Mouse (Mus musculus) ES-CJ7 (cell line): ENCODE measurements around the gene Pip5k1b.

Source experiments
- DNase-seq: peaks from one replicate; pipeline ENCODE4 v3.0.0; 2011; ENCODE audit warnings: low read depth, low spot score

Gene Pip5k1b

GRCm38 (mm10) chr19:24543386-24544350 is 12.0 kb downstream of the Pip5k1b start:
- DNase-seq, result no peak

GRCm38 (mm10) chr19:24542293-24542675 is 13.4 kb downstream of the Pip5k1b start:
- no peak for DNase-seq

- no peak for DNase-seq
Measured at GRCm38 (mm10) chr19:24541669-24542292, 13.9 kb downstream of the Pip5k1b start.

GRCm38 (mm10) chr19:24540952-24541668 is 14.6 kb downstream of the Pip5k1b start:
- no peak for DNase-seq

- DNase-seq, result no peak
Measured at GRCm38 (mm10) chr19:24539041-24539440, 16.6 kb downstream of the Pip5k1b start.

GRCm38 (mm10) chr19:24538181-24538580 is 17.5 kb downstream of the Pip5k1b start:
- no peak for DNase-seq

- no peak for DNase-seq
Measured at GRCm38 (mm10) chr19:24537691-24538090, 18.0 kb downstream of the Pip5k1b start.

- DNase-seq, result no peak
Measured at GRCm38 (mm10) chr19:24536920-24537319, 18.8 kb downstream of the Pip5k1b start.

- DNase-seq, result no peak
Measured at GRCm38 (mm10) chr19:24536280-24536679, 19.4 kb downstream of the Pip5k1b start.

- DNase-seq, result no peak
Measured at GRCm38 (mm10) chr19:24535161-24535560, 20.5 kb downstream of the Pip5k1b start.

- no peak for DNase-seq
Measured at GRCm38 (mm10) chr19:24534733-24535132, 20.9 kb downstream of the Pip5k1b start.

- DNase-seq, result no peak
Measured at GRCm38 (mm10) chr19:24528910-24529561, 26.6 kb downstream of the Pip5k1b start.

GRCm38 (mm10) chr19:24528129-24528730 is 27.4 kb downstream of the Pip5k1b start:
- no peak for DNase-seq

GRCm38 (mm10) chr19:24527613-24527948 is 28.1 kb downstream of the Pip5k1b start:
- DNase-seq, result no peak

- no peak for DNase-seq
Measured at GRCm38 (mm10) chr19:24526731-24527612, 28.7 kb downstream of the Pip5k1b start.

- peak; percentile 12 for DNase-seq
Measured at GRCm38 (mm10) chr19:24523476-24524313, 32.0 kb downstream of the Pip5k1b start.

GRCm38 (mm10) chr19:24521997-24522396 is 33.7 kb downstream of the Pip5k1b start:
- DNase-seq, result no peak

GRCm38 (mm10) chr19:24521146-24521545 is 34.5 kb downstream of the Pip5k1b start:
- no peak for DNase-seq

GRCm38 (mm10) chr19:24519732-24520409 is 35.8 kb downstream of the Pip5k1b start:
- no peak for DNase-seq
